Mouse (Mus musculus): ENCODE measurements around the gene Syncrip. TPM values are rescaled to one million over a fixed set of nuclear protein-coding genes. Genes with fewer than 3 reads are reported as not detected.
"Not testable (repeated sequence)": the region's sequence is repeated elsewhere in the genome, so short reads cannot be mapped to it uniquely, and the experiment has no call there.

The Syncrip gene
- total RNA-seq, 1 experiment from 2014 or later, result 127 TPM

- ATAC-seq (replicated peaks; ENCODE audit: insufficient number of reproducible peaks, low FRiP score, low TSS enrichment, poor library complexity, severe bottlenecking), result no peak
These were observed 17.7 kb upstream of the Syncrip start for GRCm38 (mm10) chr9:88500112-88500511.

GRCm38 (mm10) chr9:88492522-88492921, 10.1 kb upstream of the Syncrip start:
- no peak for ATAC-seq (replicated peaks; ENCODE audit: insufficient number of reproducible peaks, low FRiP score, low TSS enrichment, poor library complexity, severe bottlenecking)

- no peak for ATAC-seq (replicated peaks; ENCODE audit: insufficient number of reproducible peaks, low FRiP score, low TSS enrichment, poor library complexity, severe bottlenecking)
These were observed 2.2 kb upstream of the Syncrip start for GRCm38 (mm10) chr9:88484531-88484930.

GRCm38 (mm10) chr9:88482829-88483396, 539 bp upstream of the Syncrip start:
- peak; percentile 36 for ATAC-seq (replicated peaks; ENCODE audit: insufficient number of reproducible peaks, low FRiP score, low TSS enrichment, poor library complexity, severe bottlenecking)

- ATAC-seq (replicated peaks; ENCODE audit: insufficient number of reproducible peaks, low FRiP score, low TSS enrichment, poor library complexity, severe bottlenecking), result no peak
These were observed 598 bp downstream of the Syncrip start for GRCm38 (mm10) chr9:88481791-88482160.

GRCm38 (mm10) chr9:88481061-88481790, 1.1 kb downstream of the Syncrip start:
- no peak for ATAC-seq (replicated peaks; ENCODE audit: insufficient number of reproducible peaks, low FRiP score, low TSS enrichment, poor library complexity, severe bottlenecking)

GRCm38 (mm10) chr9:88480120-88480519, 2.3 kb downstream of the Syncrip start:
- ATAC-seq (replicated peaks; ENCODE audit: insufficient number of reproducible peaks, low FRiP score, low TSS enrichment, poor library complexity, severe bottlenecking), result no peak

GRCm38 (mm10) chr9:88476138-88476537, 6.2 kb downstream of the Syncrip start:
- ATAC-seq (replicated peaks; ENCODE audit: insufficient number of reproducible peaks, low FRiP score, low TSS enrichment, poor library complexity, severe bottlenecking), result no peak

GRCm38 (mm10) chr9:88461017-88461416, 21.4 kb downstream of the Syncrip start:
- not testable (repeated sequence) for ATAC-seq (replicated peaks; ENCODE audit: insufficient number of reproducible peaks, low FRiP score, low TSS enrichment, poor library complexity, severe bottlenecking)

GRCm38 (mm10) chr9:88439991-88440390, 42.4 kb downstream of the Syncrip start:
- no peak for ATAC-seq (replicated peaks; ENCODE audit: insufficient number of reproducible peaks, low FRiP score, low TSS enrichment, poor library complexity, severe bottlenecking)

GRCm38 (mm10) chr9:88439238-88439600, 43.2 kb downstream of the Syncrip start:
- ATAC-seq (replicated peaks; ENCODE audit: insufficient number of reproducible peaks, low FRiP score, low TSS enrichment, poor library complexity, severe bottlenecking), result no peak

- ATAC-seq (replicated peaks; ENCODE audit: insufficient number of reproducible peaks, low FRiP score, low TSS enrichment, poor library complexity, severe bottlenecking), result peak; percentile 91
These were observed 43.7 kb downstream of the Syncrip start, which contains the start of gene Snx14 for GRCm38 (mm10) chr9:88438555-88439237. Gene Snx14 (minus strand): TSS chr9:88438958.

GRCm38 (mm10) chr9:88438237-88438554, 44.2 kb downstream of the Syncrip start:
- no peak for ATAC-seq (replicated peaks; ENCODE audit: insufficient number of reproducible peaks, low FRiP score, low TSS enrichment, poor library complexity, severe bottlenecking)

GRCm38 (mm10) chr9:88437342-88438236, 44.8 kb downstream of the Syncrip start:
- no peak for ATAC-seq (replicated peaks; ENCODE audit: insufficient number of reproducible peaks, low FRiP score, low TSS enrichment, poor library complexity, severe bottlenecking)

GRCm38 (mm10) chr9:88424356-88424755, 58.0 kb downstream of the Syncrip start:
- ATAC-seq (replicated peaks; ENCODE audit: insufficient number of reproducible peaks, low FRiP score, low TSS enrichment, poor library complexity, severe bottlenecking), result no peak

- ATAC-seq (replicated peaks; ENCODE audit: insufficient number of reproducible peaks, low FRiP score, low TSS enrichment, poor library complexity, severe bottlenecking), result no peak
These were observed 59.9 kb downstream of the Syncrip start for GRCm38 (mm10) chr9:88422428-88422827.

- ATAC-seq (replicated peaks; ENCODE audit: insufficient number of reproducible peaks, low FRiP score, low TSS enrichment, poor library complexity, severe bottlenecking), result no peak
These were observed 65.6 kb downstream of the Syncrip start for GRCm38 (mm10) chr9:88416752-88417151.

- ATAC-seq (replicated peaks; ENCODE audit: insufficient number of reproducible peaks, low FRiP score, low TSS enrichment, poor library complexity, severe bottlenecking), result no peak
These were observed 72.4 kb downstream of the Syncrip start for GRCm38 (mm10) chr9:88409978-88410377.

GRCm38 (mm10) chr9:88404515-88404914, 77.9 kb downstream of the Syncrip start:
- ATAC-seq (replicated peaks; ENCODE audit: insufficient number of reproducible peaks, low FRiP score, low TSS enrichment, poor library complexity, severe bottlenecking), result no peak

Measured in monocyte, adult 5-6 weeks (primary cell).